Mouse (Mus musculus) thymus, adult 2 months (tissue): Measurements from ENCODE around the gene Gstm5. TPM values are rescaled to one million over a fixed set of nuclear protein-coding genes. Genes with fewer than 3 reads are reported as not detected.
A peak's percentile ranks its signal among the peaks of the same experiment; 100 is the strongest.

Experiments used
- DNase-seq: peaks from one replicate; pipeline ENCODE4 v3.0.0; 2021
- H3K27ac ChIP-seq: fragments of 200-500 bp; 2 replicates; pipeline ENCODE4 v1.5.1; 2012; ENCODE audit warnings: low read length, control low read depth; ENCODE audit not compliant: control insufficient read depth, insufficient read depth
- H3K27me3 ChIP-seq: fragments of 200-500 bp; 2 replicates; pipeline ENCODE4 v1.6.1; 2012; ENCODE audit warnings: mild to moderate bottlenecking, low read length, moderate library complexity, mixed read lengths; ENCODE audit not compliant: control insufficient read depth, insufficient read depth
- H3K36me3 ChIP-seq: fragments of 200-500 bp; 2 replicates; pipeline ENCODE4 v1.6.1; 2012; ENCODE audit warnings: mild to moderate bottlenecking, low read length, moderate library complexity; ENCODE audit not compliant: control insufficient read depth, insufficient read depth
- H3K4me1 ChIP-seq: fragments of 200-500 bp; replicated peaks from 2 replicates; pipeline ENCODE4 v1.6.1; 2012; ENCODE audit warnings: low read length; ENCODE audit not compliant: control insufficient read depth, insufficient read depth
- H3K4me3 ChIP-seq: fragments of 200-500 bp; 2 replicates; pipeline ENCODE4 v1.5.1; 2012; ENCODE audit warnings: mild to moderate bottlenecking, low read length, control low read depth, moderate library complexity; ENCODE audit not compliant: control insufficient read depth, insufficient read depth
- CTCF ChIP-seq: fragments of 200-500 bp; IDR thresholded peaks from 2 replicates; pipeline ENCODE4 v1.5.1; 2012; ENCODE audit warnings: mild to moderate bottlenecking, control low read depth, low read length, moderate library complexity, borderline replicate concordance; ENCODE audit not compliant: control insufficient read depth, poor library complexity, insufficient read depth; ENCODE audit errors: extremely low read depth
- POLR2A ChIP-seq: fragments of 200-500 bp; IDR thresholded peaks from 2 replicates; pipeline ENCODE4 v1.6.1; 2012; ENCODE audit warnings: mild to moderate bottlenecking, low read length, control low read depth, moderate library complexity; ENCODE audit not compliant: control insufficient read depth, poor library complexity, insufficient read depth; ENCODE audit errors: extremely low read depth
- WGBS: fragments of 180-500 bp; shearing (Covaris S2); methylation state at CpG from one replicate; pipeline ENCODE4 v1.1.7; 2018; 5-methylcytosine and 5-hydroxymethylcytosine counted together
- polyA plus RNA-seq: library from polyadenylated mRNA; depleted of rRNA; stranded (reverse); fragments of >200 nt; gene quantifications from 2 replicates; pipeline ENCODE4 v1.2.3, GENCODE M21; 2012; rRNA removed

Gene Gstm5
- polyA plus RNA-seq, 1 experiment: 6.2 TPM

GRCm38 (mm10) chr3:107940524-107940923 is 44.9 kb downstream of the Gstm5 start:
- Histone ChIP-seq H3K36me3 (no peaks in the 10 kb centered on the region), H3K4me1 (no peaks in the 10 kb centered on the region), H3K27me3 (no peaks in the 10 kb centered on the region), H3K27ac (no peak overlapping the region), H3K4me3 (no peak overlapping the region)
- TF ChIP-seq CTCF (no peak), POLR2A (no peak)
- 77% methylated on average over 7 of the region's 7 CpGs for WGBS
- DNase-seq: no peak

DNA sequence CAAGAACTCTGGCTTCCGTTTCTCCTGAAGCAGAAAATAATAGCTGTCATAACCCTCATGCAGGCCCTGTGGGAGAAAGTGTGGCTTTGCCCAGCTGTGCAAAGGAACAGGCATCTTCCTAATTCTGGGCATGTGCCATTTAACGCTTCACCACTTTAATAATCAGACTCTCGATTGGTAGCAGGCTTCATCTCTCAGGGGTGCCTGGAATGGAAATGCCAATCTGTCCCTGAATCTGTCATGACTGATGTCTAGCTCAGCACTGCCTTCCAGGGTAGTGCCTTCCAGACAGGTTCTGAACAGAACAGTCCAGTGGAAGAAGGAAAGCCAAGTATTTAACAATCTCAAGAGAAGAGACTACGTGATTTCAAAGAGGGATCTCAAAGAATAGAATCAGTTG is 45.6 kb downstream of the Gstm5 start:
- no peak for DNase-seq
- Histone ChIP-seq H3K4me1 (no peaks in the 10 kb centered on the region), H3K4me3 (no peak overlapping the region), H3K27ac (no peak overlapping the region), H3K36me3 (no peaks in the 10 kb centered on the region), H3K27me3 (no peaks in the 10 kb centered on the region)
- TF ChIP-seq POLR2A (no peak), CTCF (no peak)
- 93% methylated on average over 4 of the region's 4 CpGs for WGBS

- Histone ChIP-seq H3K27ac (peak within 1 kb of the TSS; percentile 30; the same call in 1 of the 2 replicates), H3K4me1 (no peaks in the 10 kb centered on the region), H3K36me3 (no peaks in the 10 kb centered on the region), H3K4me3 (no peak within 1 kb of the TSS), H3K27me3 (no peaks in the 10 kb centered on the region)
- no peak for TF ChIP-seq CTCF
- no peak for TF ChIP-seq POLR2A
- no peak for DNase-seq
- 78% methylated on average over 20 of the region's 20 CpGs for WGBS
Observed at GRCm38 (mm10) chr3:107943239-107943990, 47.8 kb downstream of the Gstm5 start, which contains the start of gene Gstm6. Gene Gstm6, minus strand, starts transcription at chr3:107943749.

DNA sequence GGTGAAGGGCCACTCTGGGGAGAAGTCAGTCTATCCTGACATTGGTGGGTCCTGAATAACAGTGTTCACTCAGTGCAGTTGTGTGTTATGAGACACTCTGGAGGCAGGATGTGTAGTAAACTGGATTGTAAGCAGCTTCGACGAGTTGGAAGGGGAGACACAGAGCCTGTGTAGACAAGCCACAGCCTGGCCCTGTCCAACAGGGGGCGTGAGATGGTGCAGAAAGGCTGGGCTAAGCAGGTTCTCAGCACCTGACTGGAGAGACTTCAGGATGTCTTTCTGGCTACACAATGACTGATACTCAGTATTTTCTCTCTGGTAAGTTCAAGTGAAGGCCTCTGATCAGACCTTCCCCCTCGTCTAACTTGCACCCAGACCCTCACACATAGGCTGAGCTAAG is 50.1 kb downstream of the Gstm5 start:
- TF ChIP-seq POLR2A (no peak), CTCF (no peak)
- Histone ChIP-seq H3K27ac (no peak overlapping the region), H3K4me3 (no peak overlapping the region), H3K27me3 (no peaks in the 10 kb centered on the region), H3K36me3 (no peaks in the 10 kb centered on the region), H3K4me1 (no peaks in the 10 kb centered on the region)
- no peak for DNase-seq
- 77% methylated on average over 4 of the region's 4 CpGs for WGBS

Other genes with a start within 250 kb of the Gstm5 start
- gene Ahcyl1, start 199.3 kb upstream of the Gstm5 start, polyA plus RNA-seq: 54.4 and 61.2 TPM in 2 replicates
- gene Csf1, start 135.4 kb upstream of the Gstm5 start, polyA plus RNA-seq: 10.7 and 12.5 TPM in 2 replicates
- gene Eps8l3, start 18.6 kb upstream of the Gstm5 start, polyA plus RNA-seq: 0.32 and 0.34 TPM in 2 replicates
- gene Gstm7, start 36.0 kb downstream of the Gstm5 start, polyA plus RNA-seq: 2.1 and 5.3 TPM in 2 replicates
- gene Gstm6, start 47.9 kb downstream of the Gstm5 start, polyA plus RNA-seq: 1.1 and 1.3 TPM in 2 replicates
- gene Gstm3, start 73.5 kb downstream of the Gstm5 start, polyA plus RNA-seq: 1.2 and 1.3 TPM in 2 replicates
- gene Gstm2, start 90.6 kb downstream of the Gstm5 start, polyA plus RNA-seq: 15.4 and 28.1 TPM in 2 replicates
- 93.0 and 124 TPM in 2 replicates for gene Gstm1, start 122.2 kb downstream of the Gstm5 start, polyA plus RNA-seq
- 7.9 and 9.7 TPM in 2 replicates for gene Gstm4, start 149.1 kb downstream of the Gstm5 start, polyA plus RNA-seq
- gene Ampd2, start 190.8 kb downstream of the Gstm5 start, polyA plus RNA-seq: 159 and 177 TPM in 2 replicates
- gene Gnat2, start 197.0 kb downstream of the Gstm5 start, polyA plus RNA-seq: 0.27 and 0.32 TPM in 2 replicates